ENCODE assay signal across 15 mouse cellular contexts in genomic region chrY:90742261-90743052, GRCm38 (mm10). TPM values are rescaled to one million over a fixed set of nuclear protein-coding genes. Genes with fewer than 3 reads are reported as not detected.
DNase-seq lines count a peak whose midpoint lies in the region; ATAC-seq and TF ChIP-seq lines count a peak whose summit lies in the region.
"Not testable (repeated sequence)": the region's sequence is repeated elsewhere in the genome, so short reads cannot be mapped to it uniquely, and the experiment has no call there.
"Had no signal": no experiment of that assay in that cellular context is flagged by ENCODE, and none has a peak within 500 bp of the region (broad histone marks: within the 10 kb centered on the region; RNA-seq: fewer than 3 reads in every experiment).

No protein-coding gene starts in this region.

- peaks cover 30% of the 10 kb centered on the region for H3K36me3 ChIP-seq in forebrain, postnatal 0 days (ENCODE audit: insufficient read depth)
- H3K36me3 ChIP-seq in hindbrain, embryonic 15.5 days: peaks cover 27% of the 10 kb centered on the region
- peaks cover 41% of the 10 kb centered on the region for H3K36me3 ChIP-seq in midbrain, embryonic 14.5 days (ENCODE audit: control insufficient read depth, insufficient read depth, low read length)
- H3K36me3 ChIP-seq in spleen, adult 2 months (ENCODE audit: control insufficient read depth, insufficient read depth, low read length): peaks cover 15% of the 10 kb centered on the region

- not testable (repeated sequence) for H3K4me2 ChIP-seq in forebrain, postnatal 0 days (ENCODE audit: low read depth); hindbrain, embryonic 15.5 days; midbrain, embryonic 14.5 days (ENCODE audit: low read length)

- peak; percentile 28 for DNase-seq in R1 (ENCODE audit: low read depth, low spot score)
- DNase-seq in embryo, embryonic 10 days (ENCODE audit: low spot score): peak; percentile 28
- peak; percentile 51 for DNase-seq in forebrain, postnatal 0 days
- DNase-seq in left cerebral cortex, postnatal 25 days (ENCODE audit: low spot score in 2 of 2): peak; percentile 20 to 40
- peak; percentile 70 for DNase-seq in midbrain, embryonic 14.5 days
- DNase-seq in spleen, adult 2 months (ENCODE audit: low read depth in 1 of 2, low spot score in 2 of 2): peak; percentile 7 to 15
- DNase-seq in yolk sac, embryonic 10.5 days (ENCODE audit: low spot score): peak; percentile 72

- not testable (repeated sequence) for H3K9ac ChIP-seq in forebrain, postnatal 0 days; hindbrain, embryonic 15.5 days; midbrain, embryonic 14.5 days (replicated peaks; ENCODE audit: low read length)

- H3K9me3 ChIP-seq in forebrain, postnatal 0 days (ENCODE audit: low read length): peaks cover 42% of the 10 kb centered on the region
- peaks cover 28% of the 10 kb centered on the region for H3K9me3 ChIP-seq in hindbrain, embryonic 15.5 days
- H3K9me3 ChIP-seq in midbrain, embryonic 14.5 days (ENCODE audit: control insufficient read depth, low read length): peaks cover 61% of the 10 kb centered on the region

- intact Hi-C loops in left cerebral cortex, postnatal 25 days (cut with DNase I): not testable (repeated sequence)

- ATAC-seq in forebrain, postnatal 0 days; midbrain, embryonic 14.5 days (ENCODE audit: low FRiP score, low TSS enrichment): not testable (repeated sequence)
- peak; percentile 17; the same call in 1 of the 2 replicates for ATAC-seq in hindbrain, embryonic 15.5 days (ENCODE audit: low FRiP score, low read depth)

- H3K27me3 ChIP-seq in forebrain, postnatal 0 days (ENCODE audit: insufficient read depth, low read length); hindbrain, embryonic 15.5 days; midbrain, embryonic 14.5 days (ENCODE audit: control insufficient read depth, insufficient read depth, low read length); spleen, adult 2 months (ENCODE audit: control insufficient read depth, insufficient read depth, low read length): not testable (repeated sequence)

- not testable (repeated sequence) for H3K27ac ChIP-seq in forebrain, postnatal 0 days (ENCODE audit: low read depth, low read length); hindbrain, embryonic 15.5 days (replicated peaks); midbrain, embryonic 14.5 days (replicated peaks; ENCODE audit: low read depth, low read length); spleen, adult 2 months (ENCODE audit: insufficient read depth, low read length)

- TF ChIP-seq CTCF in forebrain, postnatal 0 days (IDR thresholded peaks at IDR 0.05; ENCODE audit: low read depth); spleen, adult 2 months (IDR thresholded peaks at IDR 0.05; ENCODE audit: extremely low read depth, insufficient read depth, insufficient read length, insufficient replicate concordance): not testable (repeated sequence)

- H3K4me1 ChIP-seq in forebrain, postnatal 0 days (ENCODE audit: insufficient read depth); hindbrain, embryonic 15.5 days (replicated peaks); midbrain, embryonic 14.5 days (ENCODE audit: control insufficient read depth, insufficient read depth, low read length); spleen, adult 2 months (ENCODE audit: control insufficient read depth, insufficient read depth, insufficient read length): not testable (repeated sequence)

- H3K4me3 ChIP-seq in forebrain, postnatal 0 days (ENCODE audit: low read depth, low read length); hindbrain, embryonic 15.5 days; midbrain, embryonic 14.5 days (replicated peaks; ENCODE audit: low read depth, low read length); spleen, adult 2 months (ENCODE audit: extremely low read depth, insufficient read depth, insufficient read length): not testable (repeated sequence)

- 90% methylated on average over 43 of the region's 49 CpGs for WGBS in forebrain, postnatal 0 days
- 85% methylated on average over 49 of the region's 49 CpGs for WGBS in hindbrain, embryonic 15.5 days
- WGBS in midbrain, embryonic 14.5 days: 84% methylated on average over 49 of the region's 49 CpGs
- WGBS in spleen, adult 2 months: 91% methylated on average over 49 of the region's 49 CpGs

- TF ChIP-seq POLR2A in spleen, adult 2 months (IDR thresholded peaks at IDR 0.05; ENCODE audit: low read depth, low read length): not testable (repeated sequence)

RNA-seq across cellular contexts. Expression of gene Gm21860, which starts 12.2 kb away (rescaled TPM):
- total RNA-seq in forebrain, postnatal 0 days (2014; rRNA removed): not detected in 2 replicates
- polyA plus RNA-seq in forebrain, postnatal 0 days (2015; fragmentation: Nextera tagmentation; extraction: Ambion mirVana): not detected in 2 replicates
- not detected in 2 replicates for polyA plus RNA-seq in hindbrain, embryonic 15.5 days (2015; fragmentation: Nextera tagmentation; extraction: Ambion mirVana)
- not detected for total RNA-seq in left cerebral cortex, postnatal 25 days (2021)
- not detected in 2 replicates for polyA plus RNA-seq in midbrain, embryonic 14.5 days (2014; fragmentation: Nextera tagmentation; extraction: Ambion mirVana)
- polyA plus RNA-seq in spleen, adult 2 months (2012; rRNA removed): not detected in 2 replicates
- total RNA-seq: gastrocnemius, adult 18-20 months; heart, postnatal 14 days; layer of hippocampus, adult 8-10 months had no signal
- polyA plus RNA-seq: activated CD4-positive, CD25-positive, alpha-beta regulatory T cell, adult 4 months; cerebellum, adult 2 months; liver, embryonic 15.5 days; midbrain, embryonic 12.5 days had no signal

RNA-seq across cellular contexts. Expression of gene Gm47283, which starts 42.1 kb away (rescaled TPM):
- total RNA-seq in forebrain, postnatal 0 days (2014; rRNA removed): not detected in 2 replicates
- not detected in 2 replicates for polyA plus RNA-seq in forebrain, postnatal 0 days (2015; fragmentation: Nextera tagmentation; extraction: Ambion mirVana)
- not detected in 2 replicates for polyA plus RNA-seq in hindbrain, embryonic 15.5 days (2015; fragmentation: Nextera tagmentation; extraction: Ambion mirVana)
- not detected for total RNA-seq in left cerebral cortex, postnatal 25 days (2021)
- not detected in 2 replicates for polyA plus RNA-seq in midbrain, embryonic 14.5 days (2014; fragmentation: Nextera tagmentation; extraction: Ambion mirVana)
- not detected in 2 replicates for polyA plus RNA-seq in spleen, adult 2 months (2012; rRNA removed)
- total RNA-seq: gastrocnemius, adult 18-20 months; heart, postnatal 14 days; layer of hippocampus, adult 8-10 months had no signal
- polyA plus RNA-seq: activated CD4-positive, CD25-positive, alpha-beta regulatory T cell, adult 4 months; cerebellum, adult 2 months; liver, embryonic 15.5 days; midbrain, embryonic 12.5 days had no signal

Comparison
In these comparisons a context has a peak if more than half of its experiments do, and no peak if none do; other contexts are left out.
1. DNase-seq: peak in every context shown above with its lines; median percentile 72 in yolk sac, embryonic 10.5 days; 70 in midbrain, embryonic 14.5 days; 51 in forebrain, postnatal 0 days; 30 in left cerebral cortex, postnatal 25 days; 28 in R1; 28 in embryo, embryonic 10 days; 11 in spleen, adult 2 months.